Mouse (Mus musculus) myocyte (in vitro differentiated cells): ENCODE results near the gene Rab36. TPM values are rescaled to one million over a fixed set of nuclear protein-coding genes. Genes with fewer than 3 reads are reported as not detected.

Experiments used
- H3K27me3 ChIP-seq: one replicate; pipeline ENCODE4 v1.6.1; 2011; ENCODE audit not compliant: control insufficient read depth, insufficient read depth, insufficient read length
- H3K36me3 ChIP-seq: one replicate; pipeline ENCODE4 v1.6.1; 2011; ENCODE audit not compliant: control insufficient read depth, insufficient read depth
- H3K4me2 ChIP-seq: one replicate; pipeline ENCODE4 v1.6.1; 2011; ENCODE audit warnings: low read depth, control low read depth
- H3K4me3 ChIP-seq: one replicate; pipeline ENCODE4 v1.5.1; 2011; ENCODE audit warnings: mild to moderate bottlenecking, control low read depth, moderate library complexity
- H3K79me2 ChIP-seq: one replicate; pipeline ENCODE4 v1.6.1; 2011; ENCODE audit not compliant: control insufficient read depth, insufficient read depth
- H3ac ChIP-seq: one replicate; pipeline ENCODE4 v1.6.1; 2011; ENCODE audit not compliant: control insufficient read depth, insufficient read length
- CEBPB ChIP-seq: IDR thresholded peaks from 2 replicates; pipeline ENCODE4 v1.6.1; 2011; ENCODE audit warnings: mild to moderate bottlenecking, moderate library complexity; ENCODE audit not compliant: poor library complexity, insufficient read depth, severe bottlenecking
- E2F4 ChIP-seq: IDR thresholded peaks from one replicate; pipeline ENCODE4 v1.6.1; 2011; ENCODE audit warnings: mild to moderate bottlenecking, control low read depth, moderate library complexity; ENCODE audit not compliant: insufficient read depth
- MAX ChIP-seq: IDR thresholded peaks from one replicate; pipeline ENCODE4 v1.6.1; 2011; ENCODE audit warnings: low read depth, mild to moderate bottlenecking, control low read depth
- MYOD1 ChIP-seq, 3 experiments: IDR thresholded peaks; one replicate each; pipeline ENCODE4 v1.6.1; 2011; ENCODE audit warnings: control low read depth in 2 of 3, low read depth in 2 of 3, mild to moderate bottlenecking in 2 of 3, moderate library complexity in 1 of 3; ENCODE audit not compliant: insufficient read length in 2 of 3, control insufficient read depth in 1 of 3
- MYOG ChIP-seq, 3 experiments: IDR thresholded peaks; one replicate each; pipeline ENCODE4 v1.6.1; 2011; ENCODE audit warnings: control low read depth in 2 of 3, low read depth in 2 of 3, mild to moderate bottlenecking in 2 of 3; ENCODE audit not compliant: insufficient read length in 2 of 3, control insufficient read depth in 1 of 3, insufficient read depth in 1 of 3
- POLR2A ChIP-seq: IDR thresholded peaks from one replicate; pipeline ENCODE4 v1.6.1; 2011; ENCODE audit warnings: low read depth, mild to moderate bottlenecking, control low read depth, moderate library complexity; ENCODE audit not compliant: insufficient read length
- POLR2AphosphoS2 ChIP-seq: IDR thresholded peaks from one replicate; pipeline ENCODE4 v1.6.1; 2011; ENCODE audit warnings: low read depth, control low read depth; ENCODE audit not compliant: insufficient read length
- REST ChIP-seq: IDR thresholded peaks from one replicate; pipeline ENCODE4 v1.6.1; 2011; ENCODE audit warnings: mild to moderate bottlenecking, control low read depth, moderate library complexity; ENCODE audit not compliant: insufficient read depth, insufficient read length
- SRF ChIP-seq: IDR thresholded peaks from one replicate; pipeline ENCODE4 v1.6.1; 2011; ENCODE audit warnings: low read depth; ENCODE audit not compliant: control insufficient read depth, insufficient read length
- TCF12 ChIP-seq: IDR thresholded peaks from one replicate; pipeline ENCODE4 v1.6.1; 2011; ENCODE audit warnings: mild to moderate bottlenecking, control low read depth; ENCODE audit not compliant: poor library complexity, insufficient read depth, severe bottlenecking
- TCF3 ChIP-seq: IDR thresholded peaks from one replicate; pipeline ENCODE4 v1.6.1; 2011; ENCODE audit warnings: low read depth, control low read depth; ENCODE audit not compliant: insufficient read length
- USF1 ChIP-seq: IDR thresholded peaks from one replicate; pipeline ENCODE4 v1.6.1; 2011; ENCODE audit warnings: low read depth, mild to moderate bottlenecking, control low read depth, moderate library complexity
- polyA plus RNA-seq: library from polyadenylated mRNA; unstranded; fragments of >200 nt; fragmentation: generic; extraction: Trizol; gene quantifications from one replicate; pipeline ENCODE4 v1.2.1, GENCODE M21; 2012; ENCODE audit warnings: missing spikeins

Rab36 gene
- polyA plus RNA-seq, 1 experiment, result 0.83 TPM

DNA sequence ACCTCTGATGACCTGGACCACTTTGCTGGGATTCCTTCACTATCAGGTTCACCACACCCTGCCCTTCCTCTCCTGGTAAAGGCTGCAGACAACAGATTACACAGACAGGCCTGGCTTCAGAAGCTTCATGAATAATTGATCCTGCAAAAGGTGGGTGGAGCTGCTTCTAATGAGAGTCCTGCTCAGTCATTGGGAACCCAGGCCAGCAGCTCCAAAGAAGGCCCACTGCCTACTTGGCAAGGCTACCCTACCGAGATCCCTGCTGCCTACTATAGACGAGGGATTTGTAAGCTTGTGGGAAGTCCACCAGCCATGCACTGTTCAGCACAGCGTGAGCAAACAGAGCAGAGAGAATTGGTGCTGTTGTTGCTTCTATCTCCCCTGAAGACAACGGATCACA lies 19.4 kb downstream of the Rab36 start:
- no peaks in the 10 kb centered on the region for H3K27me3 ChIP-seq
- no peak overlapping the region for H3ac ChIP-seq
- no peak for TF ChIP-seq POLR2A
- TF ChIP-seq CEBPB, result no peak
- TF ChIP-seq TCF3, result no peak
- TF ChIP-seq POLR2AphosphoS2, result no peak
- TF ChIP-seq MYOD1 (IDR thresholded peaks at IDR 0.05; ENCODE audit: control insufficient read depth in 1 of 3, insufficient read length in 2 of 3, low read depth in 2 of 3), result no peak
- no peak for TF ChIP-seq USF1
- no peak for TF ChIP-seq TCF12
- TF ChIP-seq MAX, result no peak
- H3K79me2 ChIP-seq, result peaks cover under 1% of the 10 kb centered on the region
- H3K36me3 ChIP-seq, result no peaks in the 10 kb centered on the region
- H3K4me3 ChIP-seq, result no peak overlapping the region
- no peak overlapping the region for H3K4me2 ChIP-seq

DNA sequence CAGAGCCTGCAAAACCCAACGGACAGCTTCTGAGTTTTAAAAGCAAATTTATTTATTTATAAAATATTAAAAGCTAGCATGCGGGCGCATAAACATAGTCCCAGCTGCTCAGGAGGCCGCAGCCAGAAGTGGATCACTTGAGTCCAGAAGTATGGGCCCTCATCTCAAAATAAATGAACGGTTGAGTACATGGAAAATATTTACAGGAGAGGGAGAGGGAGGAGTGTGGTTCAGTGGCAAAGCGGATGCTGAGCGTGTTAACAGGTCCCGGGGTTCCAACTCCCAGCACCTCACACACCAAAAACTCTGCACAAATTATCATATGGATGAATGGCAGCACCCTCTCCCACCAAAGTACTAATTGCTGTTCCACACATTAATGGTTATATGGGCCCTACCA lies 21.5 kb downstream of the Rab36 start:
- Histone ChIP-seq H3K27me3 (no peaks in the 10 kb centered on the region), H3K4me3 (no peak overlapping the region), H3K4me2 (no peak overlapping the region), H3K79me2 (peaks cover 19% of the 10 kb centered on the region), H3ac (no peak overlapping the region), H3K36me3 (no peaks in the 10 kb centered on the region)
- TF ChIP-seq TCF3 (no peak), USF1 (no peak), MYOG (IDR thresholded peaks at IDR 0.05; ENCODE audit: control insufficient read depth in 1 of 3, insufficient read depth in 1 of 3, insufficient read length in 2 of 3, low read depth in 2 of 3) (no peak), TCF12 (no peak)

DNA sequence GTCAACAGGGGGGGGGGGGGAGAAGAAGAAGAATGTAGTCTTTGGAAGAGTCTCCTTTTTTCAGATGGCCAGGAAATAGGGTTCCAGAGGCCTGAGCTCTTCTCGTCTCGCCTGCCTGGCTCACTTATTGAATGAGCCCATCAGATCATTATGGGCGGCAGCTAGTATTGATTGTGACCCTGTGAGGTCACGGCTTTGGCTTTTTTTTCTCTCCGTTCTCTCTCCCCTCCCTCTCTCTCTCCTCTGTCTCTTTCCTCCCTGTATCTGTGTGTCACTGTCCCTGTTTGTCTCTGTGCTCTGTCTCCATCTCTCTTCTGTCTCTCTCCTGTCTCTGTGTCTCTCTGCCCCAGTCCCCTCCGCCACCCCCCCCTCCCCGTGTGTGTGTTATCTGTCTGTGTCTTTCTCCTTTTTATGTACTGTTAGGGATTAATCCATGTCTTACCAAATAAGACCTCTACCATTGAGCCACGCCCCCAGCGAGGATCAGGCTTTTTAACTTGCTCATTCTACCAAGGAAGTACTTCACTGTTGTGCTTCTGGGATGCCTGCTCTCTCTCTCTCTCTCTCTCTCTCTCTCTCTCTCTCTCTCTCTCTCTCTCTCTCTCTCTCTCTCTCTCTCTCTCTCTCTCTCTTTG lies 22.0 kb downstream of the Rab36 start:
- Histone ChIP-seq H3K4me2 (peak overlapping the region; percentile 96), H3K36me3 (no peaks in the 10 kb centered on the region)

DNA sequence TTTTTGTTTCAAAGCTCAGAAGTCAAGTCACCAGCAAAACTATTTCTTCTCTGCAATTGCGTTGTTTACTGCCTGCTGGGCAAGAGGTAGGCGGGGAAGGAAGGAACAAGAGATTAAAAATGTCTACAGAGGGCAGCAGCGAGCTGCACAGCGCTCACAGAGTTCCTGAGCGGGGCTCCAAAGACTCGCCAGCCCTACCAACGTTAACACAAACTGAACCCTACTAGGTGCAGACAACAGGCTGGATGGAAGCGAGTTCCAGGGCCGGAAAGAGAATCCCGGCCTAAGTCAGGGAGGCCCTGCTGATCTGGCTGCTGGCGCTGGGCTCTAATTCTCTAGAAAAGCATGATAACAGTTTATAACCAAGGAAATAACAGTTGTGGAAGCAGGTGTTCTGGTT lies 22.5 kb downstream of the Rab36 start:
- H3K36me3 ChIP-seq, result no peaks in the 10 kb centered on the region
- H3K4me3 ChIP-seq, result peak overlapping the region; percentile 26
- H3K27me3 ChIP-seq, result no peaks in the 10 kb centered on the region
- H3K4me2 ChIP-seq, result peak overlapping the region; percentile 96
- H3K79me2 ChIP-seq, result peaks cover 29% of the 10 kb centered on the region
- H3ac ChIP-seq, result no peak overlapping the region
- TF ChIP-seq POLR2A (no peak), CEBPB (no peak), MYOD1 (IDR thresholded peaks at IDR 0.05; ENCODE audit: control insufficient read depth in 1 of 3, insufficient read length in 2 of 3, low read depth in 2 of 3) (no peak), REST (no peak), POLR2AphosphoS2 (no peak), TCF3 (no peak)

More for the DNA sequence above, 22.0 kb downstream of the Rab36 start:
- Histone ChIP-seq H3ac (no peak overlapping the region), H3K79me2 (peaks cover 24% of the 10 kb centered on the region), H3K4me3 (peak overlapping the region; percentile 26), H3K27me3 (no peaks in the 10 kb centered on the region)
- no peak for TF ChIP-seq USF1
- no peak for TF ChIP-seq MYOG (IDR thresholded peaks at IDR 0.05; ENCODE audit: control insufficient read depth in 1 of 3, insufficient read depth in 1 of 3, insufficient read length in 2 of 3, low read depth in 2 of 3)
- no peak for TF ChIP-seq TCF12
- no peak for TF ChIP-seq REST
- no peak for TF ChIP-seq MYOD1 (IDR thresholded peaks at IDR 0.05; ENCODE audit: control insufficient read depth in 1 of 3, insufficient read length in 2 of 3, low read depth in 2 of 3)
- no peak for TF ChIP-seq MAX

DNA sequence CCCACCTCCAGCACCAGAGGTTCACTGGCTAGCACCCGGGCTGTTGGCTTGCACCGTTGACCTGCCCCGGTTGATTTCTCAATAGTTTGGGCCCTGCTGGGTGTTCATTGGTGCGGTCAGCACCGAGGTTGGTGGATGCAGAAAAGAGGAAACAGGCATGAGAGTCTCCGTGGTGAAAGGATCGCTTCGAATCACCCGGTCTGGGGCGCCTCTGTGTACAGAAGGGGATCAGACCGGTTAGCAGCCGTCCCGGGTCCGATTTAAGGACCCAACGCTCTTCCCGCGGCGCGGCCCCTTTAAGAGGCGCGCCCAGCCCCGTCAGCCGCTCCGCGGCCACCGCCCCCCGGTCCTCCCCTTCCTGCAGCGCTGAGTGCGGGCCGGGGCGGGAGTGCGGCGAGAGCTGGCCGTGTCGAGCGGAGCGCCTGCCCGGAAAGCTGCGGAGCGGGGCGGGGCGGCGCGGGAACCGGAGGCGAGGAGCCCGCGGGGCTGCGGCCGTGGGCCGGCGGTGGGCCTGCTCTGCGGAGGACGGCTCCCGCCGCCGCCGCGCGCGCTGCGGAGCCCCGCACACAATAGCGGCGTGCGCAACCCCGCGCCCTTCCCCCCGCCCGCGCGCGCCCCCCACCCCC lies 23.5 kb downstream of the Rab36 start, which contains the start of gene Bcr:
Gene Bcr, plus strand, starts transcription at position 376 of the 626 bp plus-strand sequence.
- TF ChIP-seq TCF3 (no peak), MYOD1 (IDR thresholded peaks at IDR 0.05; ENCODE audit: control insufficient read depth in 1 of 3, insufficient read length in 2 of 3, low read depth in 2 of 3) (no peak), POLR2AphosphoS2 (peak; percentile 63), E2F4 (no peak), SRF (no peak), POLR2A (peak; percentile 81), TCF12 (no peak), REST (no peak), USF1 (no peak), MAX (no peak), CEBPB (peak; percentile 42; the same call in 1 of the 2 replicates), MYOG (IDR thresholded peaks at IDR 0.05; ENCODE audit: control insufficient read depth in 1 of 3, insufficient read depth in 1 of 3, insufficient read length in 2 of 3, low read depth in 2 of 3) (peak in 1 of 3 experiments; percentile 38)
- peak within 1 kb of the TSS; percentile 53 for H3ac ChIP-seq

More for the DNA sequence above, 23.5 kb downstream of the Rab36 start, which contains the start of gene Bcr:
- Histone ChIP-seq H3K27me3 (no peaks in the 10 kb centered on the region), H3K4me2 (peak within 1 kb of the TSS; percentile 96), H3K4me3 (peak within 1 kb of the TSS; percentile 26), H3K79me2 (peaks cover 37% of the 10 kb centered on the region), H3K36me3 (no peaks in the 10 kb centered on the region)
